Mouse (Mus musculus) embryonic facial prominence, embryonic 15.5 days (tissue): Measurements from ENCODE around the gene Sptbn4. TPM values are rescaled to one million over a fixed set of nuclear protein-coding genes. Genes with fewer than 3 reads are reported as not detected.

Experiments used
- ATAC-seq: fragments of 200-750 bp; cut with Nextera tagmentation; 2 replicates; pipeline ENCODE4 v1.8.0; 2017; ENCODE audit warnings: low read depth, moderate TSS enrichment; ENCODE audit not compliant: insufficient number of reproducible peaks, low FRiP score, low TSS enrichment
- H3K27ac ChIP-seq: fragments of 300-500 bp; sonication (generic); replicated peaks from 2 replicates; pipeline ENCODE4 v1.5.1; 2015; ENCODE audit warnings: mild to moderate bottlenecking, inconsistent platforms
- H3K27me3 ChIP-seq: fragments of 300-500 bp; sonication (generic); 2 replicates; pipeline ENCODE4 v1.6.1; 2015; ENCODE audit warnings: inconsistent platforms
- H3K36me3 ChIP-seq: fragments of 300-500 bp; sonication (generic); 2 replicates; pipeline ENCODE4 v1.6.1; 2015; ENCODE audit warnings: mild to moderate bottlenecking, inconsistent platforms
- H3K4me1 ChIP-seq: fragments of 300-500 bp; sonication (generic); 2 replicates; pipeline ENCODE4 v1.6.1; 2015; ENCODE audit warnings: inconsistent platforms
- H3K4me2 ChIP-seq: fragments of 300-500 bp; sonication (generic); replicated peaks from 2 replicates; pipeline ENCODE4 v1.6.1; 2015; ENCODE audit warnings: mild to moderate bottlenecking, inconsistent platforms
- H3K4me3 ChIP-seq: fragments of 300-500 bp; sonication (generic); replicated peaks from 2 replicates; pipeline ENCODE4 v1.5.1; 2015; ENCODE audit warnings: mild to moderate bottlenecking, inconsistent platforms
- H3K9ac ChIP-seq: fragments of 300-500 bp; sonication (generic); 2 replicates; pipeline ENCODE4 v1.6.1; 2015; ENCODE audit warnings: inconsistent platforms
- H3K9me3 ChIP-seq: fragments of 300-500 bp; sonication (generic); replicated peaks from 2 replicates; pipeline ENCODE4 v1.6.1; 2016; ENCODE audit warnings: inconsistent platforms
- WGBS: fragments of 180-500 bp; shearing (Covaris S2); methylation state at CpG from one replicate; pipeline ENCODE4 v1.1.7; 2015; 5-methylcytosine and 5-hydroxymethylcytosine counted together
- polyA plus RNA-seq: library from polyadenylated mRNA; unstranded; fragments of >200 nt; fragmentation: Nextera tagmentation; extraction: Ambion mirVana; gene quantifications from 2 replicates; pipeline ENCODE4 v1.2.1, GENCODE M21; 2015

The Sptbn4 gene
- polyA plus RNA-seq, 1 experiment from 2014 or later = 0.85 TPM

DNA sequence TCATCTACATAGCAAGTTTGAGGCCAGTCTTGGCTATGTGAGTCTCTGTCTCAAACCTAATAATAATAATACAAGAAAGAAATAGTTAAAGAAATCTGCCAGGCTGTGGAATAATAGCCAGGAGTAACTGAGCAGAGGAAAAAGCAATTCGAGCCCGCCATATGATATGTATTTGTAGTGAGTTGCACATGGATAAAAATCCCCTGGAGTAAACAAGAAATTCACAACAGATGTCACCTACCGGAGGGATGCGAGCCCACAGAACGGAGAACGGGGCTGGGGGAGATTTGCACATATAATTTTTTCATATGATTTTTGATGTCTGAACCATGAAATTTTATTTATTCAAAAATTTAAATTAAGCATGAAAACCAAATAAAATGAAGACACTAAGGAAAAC is 67.7 kb downstream of the Sptbn4 start:
- peak overlapping the region; percentile 52 for H3K27ac ChIP-seq
- no peaks in the 10 kb centered on the region for H3K36me3 ChIP-seq
- ATAC-seq = no peak
- WGBS = 33% methylated on average over 6 of the region's 6 CpGs
- peak overlapping the region; percentile 21; the same call in 1 of the 2 replicates for H3K4me2 ChIP-seq
- H3K4me3 ChIP-seq = no peak overlapping the region
- no peaks in the 10 kb centered on the region for H3K9me3 ChIP-seq
- no peak overlapping the region for H3K9ac ChIP-seq
- H3K27me3 ChIP-seq = peaks cover 26% of the 10 kb centered on the region
- peaks cover 16% of the 10 kb centered on the region; the same call in 1 of the 2 replicates for H3K4me1 ChIP-seq

DNA sequence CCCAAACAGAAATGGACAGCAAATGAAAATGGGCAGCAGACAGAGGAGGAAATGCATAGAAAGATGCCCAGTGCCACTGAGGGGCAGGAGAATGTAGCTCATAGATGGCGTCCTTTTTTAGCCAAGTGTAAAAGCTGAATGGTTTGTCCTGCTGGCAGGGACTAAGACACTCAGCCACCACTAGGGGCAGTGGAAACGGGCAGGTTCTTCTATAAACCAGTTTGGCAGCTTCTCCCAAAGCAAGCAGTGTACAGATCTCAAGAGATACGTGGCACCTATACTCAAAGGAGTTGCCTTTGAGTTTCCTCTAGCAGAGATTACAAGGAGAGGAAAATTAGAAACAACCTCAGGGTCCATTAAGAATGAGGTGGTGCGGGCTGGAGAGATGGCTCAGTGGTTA is 69.1 kb downstream of the Sptbn4 start:
- 20% methylated on average over 4 of the region's 4 CpGs for WGBS
- no peaks in the 10 kb centered on the region for H3K9me3 ChIP-seq
- no peak overlapping the region for H3K27ac ChIP-seq
- no peak overlapping the region for H3K4me2 ChIP-seq
- no peak overlapping the region for H3K4me3 ChIP-seq
- 0 out of 2 replicates have a peak, but pooled peaks have one; percentile 54 for ATAC-seq
- H3K27me3 ChIP-seq = peaks cover 39% of the 10 kb centered on the region
- H3K4me1 ChIP-seq = 0 out of 2 replicates have a peak, but pooled peaks cover 13% of the 10 kb centered on the region
- no peaks in the 10 kb centered on the region for H3K36me3 ChIP-seq
- H3K9ac ChIP-seq = no peak overlapping the region

DNA sequence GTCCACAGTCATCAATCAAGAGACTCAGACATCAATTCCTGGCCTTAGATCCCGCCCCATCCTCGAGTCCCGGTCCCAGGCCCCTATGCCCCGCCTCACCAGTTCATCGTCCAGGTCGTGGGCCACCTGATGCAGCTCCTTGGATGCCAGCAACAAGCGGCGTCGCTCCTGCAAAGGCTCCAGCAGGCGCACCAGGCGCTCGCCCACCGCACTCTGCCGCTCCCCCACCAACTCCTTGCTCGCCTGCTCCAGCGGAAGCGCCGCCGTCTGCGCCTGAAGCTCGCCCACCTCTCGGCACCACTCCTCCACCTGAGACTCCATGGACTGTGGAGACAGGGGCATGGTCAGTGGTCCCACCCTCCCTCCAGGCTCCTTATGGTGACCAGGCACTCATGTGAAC is 72.2 kb downstream of the Sptbn4 start:
- peak overlapping the region; percentile 28 for H3K4me2 ChIP-seq

DNA sequence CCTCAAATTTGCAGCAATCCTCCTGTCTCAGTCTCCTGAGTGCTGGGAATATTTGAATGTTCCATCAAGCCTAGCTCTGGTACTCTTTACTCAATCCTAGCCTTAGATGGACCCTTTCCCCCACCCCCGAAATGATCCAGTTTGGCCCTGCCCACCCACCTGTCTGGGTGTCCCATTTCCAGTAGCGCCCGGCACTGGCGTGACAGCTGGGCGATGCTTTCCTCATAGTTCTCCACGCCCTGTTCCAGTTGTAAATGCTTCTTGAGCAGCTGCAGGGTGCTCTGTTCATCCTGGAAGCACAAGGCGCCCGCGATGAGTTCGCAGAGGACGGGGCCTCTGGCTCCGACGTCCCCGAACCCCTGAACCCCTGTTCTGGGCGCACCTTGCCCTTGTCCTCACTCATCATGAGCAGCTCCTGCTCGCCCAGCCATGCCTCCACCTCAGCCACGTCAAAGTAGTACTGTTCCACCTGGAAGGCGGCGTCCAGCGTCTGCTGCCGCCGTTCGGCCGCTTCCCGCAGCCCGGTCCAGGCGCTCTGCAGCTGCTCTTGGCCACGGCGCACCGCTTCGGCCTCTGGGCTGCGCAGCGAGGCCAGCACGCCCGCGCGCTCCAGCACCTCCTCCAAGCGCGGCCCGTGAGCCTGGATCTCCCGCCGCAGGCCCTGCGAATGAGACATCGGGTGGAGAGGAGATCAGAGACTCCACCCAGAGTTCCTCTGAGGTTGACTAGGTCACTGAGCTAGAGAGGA is 75.6 kb downstream of the Sptbn4 start:
- Histone ChIP-seq H3K9me3 (no peaks in the 10 kb centered on the region), H3K36me3 (no peaks in the 10 kb centered on the region), H3K4me1 (peaks cover 20% of the 10 kb centered on the region), H3K4me3 (peak overlapping the region; percentile 19), H3K27ac (peak overlapping the region; percentile 29; the same call in 1 of the 2 replicates), H3K9ac (no peak overlapping the region), H3K4me2 (peak overlapping the region; percentile 38), H3K27me3 (peaks cover 91% of the 10 kb centered on the region)
- ATAC-seq = peak; percentile 27
- WGBS = 5% methylated on average over 44 of the region's 44 CpGs

More for the DNA sequence above, 72.2 kb downstream of the Sptbn4 start:
- 3% methylated on average over 22 of the region's 22 CpGs for WGBS
- H3K27me3 ChIP-seq = peaks cover 69% of the 10 kb centered on the region
- H3K36me3 ChIP-seq = no peaks in the 10 kb centered on the region
- no peaks in the 10 kb centered on the region for H3K9me3 ChIP-seq
- peak overlapping the region; percentile 17 for H3K4me3 ChIP-seq
- H3K4me1 ChIP-seq = peaks cover 20% of the 10 kb centered on the region; the same call in 1 of the 2 replicates
- H3K9ac ChIP-seq = no peak overlapping the region; the same call in 1 of the 2 replicates
- H3K27ac ChIP-seq = no peak overlapping the region
- no peak for ATAC-seq

DNA sequence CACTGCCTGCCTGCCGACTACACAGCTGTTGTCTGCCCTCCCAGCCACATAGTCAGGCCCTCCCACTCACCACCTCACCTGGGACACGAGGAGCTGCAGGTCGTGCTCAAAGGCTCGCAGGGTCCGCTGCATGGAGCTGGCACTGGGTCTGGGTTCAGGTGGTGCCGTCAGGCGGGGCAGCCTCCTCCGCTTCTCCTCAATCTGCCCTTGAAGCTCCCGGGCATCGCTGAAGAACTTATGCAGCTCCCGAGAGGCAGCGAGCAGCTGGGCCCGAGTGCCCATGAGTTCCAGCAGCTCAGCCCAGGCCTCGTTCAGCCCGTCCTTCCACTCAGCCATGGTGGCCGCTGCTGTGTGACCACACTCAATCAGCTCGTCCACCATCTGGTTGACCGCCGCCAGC is 78.4 kb downstream of the Sptbn4 start:
- Histone ChIP-seq H3K27me3 (peaks cover 97% of the 10 kb centered on the region), H3K4me1 (peaks cover 19% of the 10 kb centered on the region), H3K27ac (no peak overlapping the region), H3K9me3 (no peaks in the 10 kb centered on the region), H3K36me3 (no peaks in the 10 kb centered on the region), H3K4me3 (no peak overlapping the region), H3K9ac (no peak overlapping the region), H3K4me2 (no peak overlapping the region)
- no peak for ATAC-seq
- WGBS = 83% methylated on average over 19 of the region's 19 CpGs

DNA sequence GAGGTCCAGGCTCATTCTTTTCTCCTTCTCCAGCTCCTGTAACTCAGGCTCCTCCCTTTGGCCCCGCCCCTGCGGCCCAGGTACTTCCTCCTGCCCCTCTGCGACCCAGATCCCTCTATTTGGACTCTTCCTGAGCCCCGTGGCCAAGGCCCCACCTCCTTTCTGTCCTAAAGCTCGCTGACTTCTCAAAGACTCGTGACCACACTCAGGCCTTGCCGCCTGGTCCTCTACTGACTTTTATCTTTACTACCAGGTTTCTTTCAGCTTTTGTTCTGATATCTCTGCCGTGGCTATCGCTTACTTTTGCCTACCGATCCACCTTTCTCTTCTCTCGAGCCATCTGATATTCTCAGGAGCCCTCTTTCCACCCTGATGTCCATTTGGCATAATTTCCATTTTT is 79.5 kb downstream of the Sptbn4 start:
- Histone ChIP-seq H3K27ac (no peak overlapping the region), H3K27me3 (peaks cover 97% of the 10 kb centered on the region), H3K4me1 (peaks cover 22% of the 10 kb centered on the region), H3K4me2 (peak overlapping the region; percentile 29; the same call in 1 of the 2 replicates), H3K4me3 (peak overlapping the region; percentile 16; the same call in 1 of the 2 replicates), H3K36me3 (no peaks in the 10 kb centered on the region), H3K9me3 (no peaks in the 10 kb centered on the region), H3K9ac (no peak overlapping the region)
- 18% methylated on average over 11 of the region's 11 CpGs for WGBS
- no peak for ATAC-seq

DNA sequence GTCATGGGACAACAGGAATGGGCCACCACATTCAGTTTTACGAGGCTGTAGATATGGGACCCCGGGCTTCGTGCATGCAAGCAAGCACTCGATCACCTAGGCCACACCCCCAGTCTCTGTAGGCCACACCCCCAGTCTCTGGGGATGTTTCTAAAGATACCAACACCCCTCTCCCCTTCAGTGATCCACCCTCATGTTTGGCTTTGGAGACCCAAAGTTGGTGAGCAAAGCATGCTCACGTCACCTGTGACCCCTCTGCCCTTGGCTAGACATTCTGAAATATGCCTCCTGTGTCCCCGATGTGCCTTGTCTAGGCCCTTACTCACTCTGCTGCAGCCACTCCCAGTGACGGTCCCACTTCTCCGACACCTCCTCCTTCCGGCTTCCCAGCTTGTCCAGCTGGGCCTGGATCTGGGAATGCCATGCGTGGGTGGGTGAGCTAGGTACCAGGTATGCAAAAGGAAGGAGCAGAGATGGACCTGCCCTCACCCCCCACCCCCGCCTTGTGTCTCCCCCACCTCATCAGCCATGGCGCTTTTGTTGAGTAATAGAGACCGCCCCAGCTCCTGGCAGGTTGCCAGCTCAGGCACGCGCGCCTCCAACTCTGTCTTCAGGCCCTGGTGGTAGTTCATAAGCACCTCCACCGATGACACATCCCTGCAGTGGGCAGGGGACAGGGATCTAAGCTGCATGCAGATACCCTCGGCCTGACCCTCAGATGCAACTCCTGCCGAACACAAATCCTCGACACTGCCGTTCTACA is 81.2 kb downstream of the Sptbn4 start:
- Histone ChIP-seq H3K36me3 (no peaks in the 10 kb centered on the region), H3K4me3 (no peak overlapping the region), H3K9ac (no peak overlapping the region), H3K27me3 (peaks cover 88% of the 10 kb centered on the region), H3K4me2 (no peak overlapping the region), H3K4me1 (peaks cover 22% of the 10 kb centered on the region), H3K27ac (no peak overlapping the region), H3K9me3 (no peaks in the 10 kb centered on the region)
- no peak for ATAC-seq
- WGBS = 37% methylated on average over 21 of the region's 21 CpGs

DNA sequence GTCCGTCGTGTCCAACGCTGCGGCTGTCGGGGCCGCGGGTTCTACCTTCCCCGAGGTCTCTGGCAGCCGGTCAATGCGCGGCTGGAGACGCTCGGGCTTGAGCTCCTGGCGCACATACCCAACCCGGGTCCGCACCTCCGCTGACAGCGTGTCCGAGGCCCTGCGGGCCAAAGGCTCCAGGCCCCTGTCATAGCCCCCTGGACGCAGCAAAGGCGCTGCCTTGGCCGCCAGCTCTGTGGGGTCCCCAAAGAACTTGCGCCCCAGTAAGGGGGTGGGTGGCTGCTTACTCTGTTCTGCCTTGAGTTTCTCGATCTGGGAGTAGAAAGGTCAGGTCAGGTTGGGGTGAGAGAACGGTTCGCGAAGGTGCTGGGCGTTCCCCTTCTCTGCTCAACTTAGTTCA is 83.1 kb downstream of the Sptbn4 start:
- Histone ChIP-seq H3K9ac (no peak overlapping the region), H3K4me1 (peaks cover 28% of the 10 kb centered on the region), H3K27me3 (peaks cover 72% of the 10 kb centered on the region), H3K27ac (no peak overlapping the region), H3K4me3 (peak overlapping the region; percentile 17), H3K9me3 (no peaks in the 10 kb centered on the region), H3K36me3 (no peaks in the 10 kb centered on the region), H3K4me2 (no peak overlapping the region)
- ATAC-seq = no peak
- WGBS = 7% methylated on average over 29 of the region's 29 CpGs

DNA sequence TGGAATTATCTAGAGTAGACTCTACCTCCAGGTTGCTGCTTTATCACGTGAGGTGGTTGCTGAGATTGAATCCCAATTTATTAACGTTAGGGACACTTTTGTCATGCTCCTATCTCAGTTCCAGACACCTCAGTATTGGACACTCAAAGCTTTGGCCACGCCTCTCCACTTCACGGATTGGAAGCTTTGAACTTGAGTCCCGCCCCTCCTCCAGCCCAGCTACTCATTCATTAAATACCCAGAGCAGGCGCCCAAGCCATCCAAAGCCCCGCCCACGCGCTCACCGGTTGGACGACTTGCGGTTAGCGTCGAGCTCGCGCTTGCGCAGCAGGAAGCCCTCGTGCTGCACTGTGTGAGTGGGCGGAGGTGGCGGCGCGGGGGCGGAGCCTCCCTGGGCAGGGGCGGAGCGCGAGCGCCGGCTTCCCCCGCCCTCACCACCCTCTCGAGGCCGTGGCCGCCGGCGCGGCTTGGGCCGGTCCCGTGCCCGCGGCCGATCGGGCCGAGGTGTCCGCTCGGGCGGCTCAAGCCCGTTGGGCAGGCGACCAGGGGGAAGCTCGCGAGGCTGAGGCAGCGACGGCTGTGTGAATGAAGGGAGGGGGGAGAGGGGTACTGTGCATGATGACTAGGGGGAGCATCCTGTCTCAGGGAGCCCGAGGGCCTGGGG is 86.1 kb downstream of the Sptbn4 start:
- H3K27ac ChIP-seq = no peak overlapping the region
- whole genome bisulfite sequencing = under 1% methylated on average over 52 of the region's 52 CpGs
- ATAC-seq = peak; percentile 95
- H3K9me3 ChIP-seq = no peaks in the 10 kb centered on the region
- peaks cover 49% of the 10 kb centered on the region for H3K27me3 ChIP-seq
- peaks cover 30% of the 10 kb centered on the region for H3K4me1 ChIP-seq
- H3K4me3 ChIP-seq = peak overlapping the region; percentile 57
- H3K9ac ChIP-seq = peak overlapping the region; percentile 47
- H3K4me2 ChIP-seq = peak overlapping the region; percentile 85
- no peaks in the 10 kb centered on the region for H3K36me3 ChIP-seq

DNA sequence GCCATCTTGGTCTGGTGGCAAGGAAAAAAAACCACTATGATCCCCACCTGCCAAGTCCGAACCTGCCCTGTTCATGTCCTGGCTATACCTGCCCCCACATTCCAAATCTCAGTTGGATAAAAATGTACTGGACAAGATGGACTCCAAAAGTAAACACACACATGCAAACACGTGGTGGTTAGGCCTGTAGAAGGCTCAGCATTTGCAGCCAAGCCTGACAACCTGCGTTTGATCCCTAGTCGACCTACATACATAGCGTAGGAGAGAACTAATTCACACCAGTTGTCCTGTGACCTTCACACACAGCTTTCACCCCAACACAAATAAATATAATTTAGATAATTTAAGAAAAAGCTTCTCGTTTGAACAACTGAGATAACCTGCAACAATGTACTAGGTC is 86.7 kb downstream of the Sptbn4 start:
- H3K4me1 ChIP-seq = peaks cover 33% of the 10 kb centered on the region
- H3K4me2 ChIP-seq = peak overlapping the region; percentile 85
- no peaks in the 10 kb centered on the region for H3K9me3 ChIP-seq
- H3K27ac ChIP-seq = no peak overlapping the region
- ATAC-seq = no peak
- peak overlapping the region; percentile 57 for H3K4me3 ChIP-seq
- H3K9ac ChIP-seq = no peak overlapping the region
- H3K27me3 ChIP-seq = peaks cover 42% of the 10 kb centered on the region
- no peaks in the 10 kb centered on the region for H3K36me3 ChIP-seq
- 48% methylated on average over 6 of the region's 6 CpGs for WGBS
